Mouse (Mus musculus) stomach, embryonic 16.5 days (tissue): Measurements from ENCODE around the gene Stk39. TPM values are rescaled to one million over a fixed set of nuclear protein-coding genes. Genes with fewer than 3 reads are reported as not detected.

ENCODE experiments used
- ATAC-seq: fragments of 200-750 bp; cut with Nextera tagmentation; 2 replicates; pipeline ENCODE4 v1.8.0; 2017; ENCODE audit warnings: moderate number of reproducible peaks, moderate TSS enrichment; ENCODE audit not compliant: insufficient read depth, low FRiP score
- H3K27ac ChIP-seq: fragments of 300-500 bp; sonication (generic); 2 replicates; pipeline ENCODE4 v1.5.1; 2014; ENCODE audit warnings: low read length
- H3K27me3 ChIP-seq: fragments of 300-500 bp; sonication (generic); 2 replicates; pipeline ENCODE4 v1.6.1; 2014; ENCODE audit warnings: low read length, control low read depth, mixed read lengths; ENCODE audit not compliant: control insufficient read depth, insufficient read depth
- H3K36me3 ChIP-seq: fragments of 300-500 bp; sonication (generic); 2 replicates; pipeline ENCODE4 v1.6.1; 2014; ENCODE audit warnings: low read length; ENCODE audit not compliant: control insufficient read depth, insufficient read depth
- H3K4me1 ChIP-seq: fragments of 300-500 bp; sonication (generic); 2 replicates; pipeline ENCODE4 v1.6.1; 2014; ENCODE audit warnings: low read length, control low read depth, mixed read lengths; ENCODE audit not compliant: control insufficient read depth, insufficient read depth
- H3K4me2 ChIP-seq: fragments of 300-500 bp; sonication (generic); 2 replicates; pipeline ENCODE4 v1.6.1; 2014; ENCODE audit warnings: low read depth, low read length, mixed read lengths
- H3K4me3 ChIP-seq: fragments of 300-500 bp; sonication (generic); replicated peaks from 2 replicates; pipeline ENCODE4 v1.5.1; 2014; ENCODE audit warnings: mild to moderate bottlenecking, low read length
- H3K9ac ChIP-seq: fragments of 300-500 bp; sonication (generic); 2 replicates; pipeline ENCODE4 v1.6.1; 2014; ENCODE audit warnings: low read length
- H3K9me3 ChIP-seq: fragments of 300-500 bp; sonication (generic); replicated peaks from 2 replicates; pipeline ENCODE4 v1.6.1; 2016; ENCODE audit warnings: low read length, control low read depth; ENCODE audit not compliant: control insufficient read depth
- WGBS: fragments of 180-500 bp; shearing (Covaris S2); extraction: QIAGEN DNeasy Blood & Tissue Kit; methylation state at CpG from one replicate; pipeline ENCODE4 v1.1.7; 2014; 5-methylcytosine and 5-hydroxymethylcytosine counted together
- polyA plus RNA-seq: library from polyadenylated mRNA; unstranded; fragments of >200 nt; fragmentation: Nextera tagmentation; extraction: Ambion mirVana; gene quantifications from 2 replicates; pipeline ENCODE4 v1.2.1, GENCODE M21; 2015

Gene Stk39
- polyA plus RNA-seq, 1 experiment from 2014 or later = 9.4 TPM

- no peaks in the 10 kb centered on the region for H3K36me3 ChIP-seq
- H3K27ac ChIP-seq = 0 out of 2 replicates have a peak overlapping the region, but pooled peaks have one; percentile 26
- ATAC-seq = no peak; the same call in 1 of the 2 replicates
- H3K4me1 ChIP-seq = peaks cover 8% of the 10 kb centered on the region; the same call in 1 of the 2 replicates
- H3K4me3 ChIP-seq = no peak overlapping the region
- H3K27me3 ChIP-seq = no peaks in the 10 kb centered on the region
- WGBS = 33% methylated on average over 5 of the region's 5 CpGs
- no peak overlapping the region for H3K4me2 ChIP-seq
- H3K9ac ChIP-seq = no peak overlapping the region
- no peaks in the 10 kb centered on the region for H3K9me3 ChIP-seq
Observed at GRCm38 (mm10) chr2:68442113-68442717, 29.9 kb downstream of the Stk39 start.

GRCm38 (mm10) chr2:68439614-68440013 lies 32.5 kb downstream of the Stk39 start:
- Histone ChIP-seq H3K4me2 (no peak overlapping the region), H3K27me3 (no peaks in the 10 kb centered on the region), H3K4me3 (no peak overlapping the region), H3K4me1 (peaks cover 18% of the 10 kb centered on the region), H3K27ac (no peak overlapping the region), H3K36me3 (no peaks in the 10 kb centered on the region), H3K9ac (no peak overlapping the region), H3K9me3 (no peaks in the 10 kb centered on the region)
- 90% methylated on average over 9 of the region's 9 CpGs for WGBS
- no peak for ATAC-seq

GRCm38 (mm10) chr2:68437920-68438319 lies 34.1 kb downstream of the Stk39 start:
- no peak overlapping the region for H3K9ac ChIP-seq
- no peak for ATAC-seq
- no peak overlapping the region for H3K4me2 ChIP-seq
- H3K36me3 ChIP-seq = no peaks in the 10 kb centered on the region
- no peak overlapping the region for H3K4me3 ChIP-seq
- 69% methylated on average over 5 of the region's 5 CpGs for WGBS
- H3K4me1 ChIP-seq = peaks cover 19% of the 10 kb centered on the region
- H3K27ac ChIP-seq = no peak overlapping the region
- H3K9me3 ChIP-seq = no peaks in the 10 kb centered on the region
- no peaks in the 10 kb centered on the region for H3K27me3 ChIP-seq

GRCm38 (mm10) chr2:68437216-68437615 lies 34.9 kb downstream of the Stk39 start:
- WGBS = 87% methylated on average over 7 of the region's 7 CpGs
- Histone ChIP-seq H3K36me3 (no peaks in the 10 kb centered on the region), H3K9me3 (no peaks in the 10 kb centered on the region), H3K27me3 (no peaks in the 10 kb centered on the region), H3K4me1 (peaks cover 15% of the 10 kb centered on the region; the same call in 1 of the 2 replicates), H3K27ac (no peak overlapping the region), H3K4me3 (no peak overlapping the region), H3K4me2 (no peak overlapping the region), H3K9ac (no peak overlapping the region)
- ATAC-seq = no peak

GRCm38 (mm10) chr2:68436305-68436704 lies 35.8 kb downstream of the Stk39 start:
- Histone ChIP-seq H3K4me2 (peak overlapping the region; percentile 27; the same call in 1 of the 2 replicates), H3K4me3 (peak overlapping the region; percentile 3; the same call in 1 of the 2 replicates), H3K27ac (no peak overlapping the region), H3K9me3 (no peaks in the 10 kb centered on the region), H3K36me3 (no peaks in the 10 kb centered on the region), H3K9ac (no peak overlapping the region), H3K27me3 (no peaks in the 10 kb centered on the region), H3K4me1 (peaks cover 13% of the 10 kb centered on the region; the same call in 1 of the 2 replicates)
- 28% methylated on average over 10 of the region's 10 CpGs for WGBS
- ATAC-seq = no peak

- Histone ChIP-seq H3K27me3 (no peaks in the 10 kb centered on the region), H3K4me1 (peaks cover 13% of the 10 kb centered on the region; the same call in 1 of the 2 replicates), H3K9me3 (no peaks in the 10 kb centered on the region), H3K27ac (no peak overlapping the region), H3K4me3 (no peak overlapping the region), H3K4me2 (peak overlapping the region; percentile 27; the same call in 1 of the 2 replicates), H3K36me3 (no peaks in the 10 kb centered on the region), H3K9ac (no peak overlapping the region)
- 25% methylated on average over 15 of the region's 15 CpGs for WGBS
- peak; percentile 18; the same call in 1 of the 2 replicates for ATAC-seq
Observed at GRCm38 (mm10) chr2:68435494-68436255, 36.4 kb downstream of the Stk39 start.

GRCm38 (mm10) chr2:68434997-68435396 lies 37.1 kb downstream of the Stk39 start:
- ATAC-seq = no peak
- H3K9ac ChIP-seq = no peak overlapping the region
- no peak overlapping the region for H3K27ac ChIP-seq
- H3K27me3 ChIP-seq = no peaks in the 10 kb centered on the region
- H3K4me3 ChIP-seq = no peak overlapping the region
- peaks cover 13% of the 10 kb centered on the region; the same call in 1 of the 2 replicates for H3K4me1 ChIP-seq
- H3K4me2 ChIP-seq = no peak overlapping the region
- no peaks in the 10 kb centered on the region for H3K9me3 ChIP-seq
- WGBS = 34% methylated on average over 4 of the region's 4 CpGs
- H3K36me3 ChIP-seq = no peaks in the 10 kb centered on the region

- 54% methylated on average over 5 of the region's 5 CpGs for WGBS
- H3K36me3 ChIP-seq = no peaks in the 10 kb centered on the region
- no peak overlapping the region for H3K4me3 ChIP-seq
- H3K9me3 ChIP-seq = no peaks in the 10 kb centered on the region
- no peak overlapping the region for H3K9ac ChIP-seq
- no peak for ATAC-seq
- H3K4me1 ChIP-seq = peaks cover 13% of the 10 kb centered on the region; the same call in 1 of the 2 replicates
- no peak overlapping the region for H3K4me2 ChIP-seq
- H3K27me3 ChIP-seq = no peaks in the 10 kb centered on the region
- H3K27ac ChIP-seq = no peak overlapping the region
Observed at GRCm38 (mm10) chr2:68434576-68434975, 37.5 kb downstream of the Stk39 start.

GRCm38 (mm10) chr2:68433736-68434312 lies 38.2 kb downstream of the Stk39 start:
- Histone ChIP-seq H3K4me3 (no peak overlapping the region), H3K4me1 (peaks cover 13% of the 10 kb centered on the region; the same call in 1 of the 2 replicates), H3K27ac (no peak overlapping the region), H3K9ac (no peak overlapping the region), H3K36me3 (no peaks in the 10 kb centered on the region), H3K4me2 (no peak overlapping the region), H3K9me3 (no peaks in the 10 kb centered on the region), H3K27me3 (no peaks in the 10 kb centered on the region)
- ATAC-seq = no peak
- 81% methylated on average over 9 of the region's 9 CpGs for WGBS
